Comparison of ENCODE assay signal across 8 mouse cellular contexts in genomic region chr7:49601191-49601975, GRCm38 (mm10). TPM values are rescaled to one million over a fixed set of nuclear protein-coding genes. Genes with fewer than 3 reads are reported as not detected.
DNase-seq lines count a peak whose midpoint lies in the region; ATAC-seq and TF ChIP-seq lines count a peak whose summit lies in the region.

No protein-coding gene starts in this region.

- DNase-seq in kidney, adult 11 months = peak; percentile 37
- DNase-seq in cerebellum, postnatal 14 days = peak; percentile 80 to 86
- DNase-seq in frontal cortex, postnatal 36 days (ENCODE audit: low spot score in 2 of 2) = peak; percentile 80 to 82
- peak; percentile 72 for DNase-seq in kidney, adult 2 months
- DNase-seq in spleen, postnatal 4 days (ENCODE audit: low spot score in 2 of 2) = peak; percentile 54 to 83

- peaks cover 100% of the 10 kb centered on the region for H3K36me3 ChIP-seq in kidney, embryonic 15.5 days
- H3K36me3 ChIP-seq in kidney, adult 2 months (ENCODE audit: control insufficient read depth, insufficient read depth, low read length) = no peaks in the 10 kb centered on the region
- H3K36me3 ChIP-seq in limb, embryonic 13.5 days = peaks cover 39% of the 10 kb centered on the region
- peaks cover 11% of the 10 kb centered on the region for H3K36me3 ChIP-seq in myocyte (ENCODE audit: control insufficient read depth, insufficient read depth)

- H3K4me3 ChIP-seq in kidney, embryonic 15.5 days (replicated peaks) = no peak overlapping the region
- H3K4me3 ChIP-seq in kidney, adult 2 months (ENCODE audit: insufficient read depth, low read depth, low read length) = no peak overlapping the region
- H3K4me3 ChIP-seq in limb, embryonic 13.5 days = no peak overlapping the region
- H3K4me3 ChIP-seq in myocyte = no peak overlapping the region

- no peaks in the 10 kb centered on the region for H3K27me3 ChIP-seq in kidney, embryonic 15.5 days
- H3K27me3 ChIP-seq in kidney, adult 2 months (replicated peaks; ENCODE audit: control insufficient read depth, insufficient read depth, low read length) = no peaks in the 10 kb centered on the region
- no peaks in the 10 kb centered on the region for H3K27me3 ChIP-seq in limb, embryonic 13.5 days
- H3K27me3 ChIP-seq in myocyte (ENCODE audit: control insufficient read depth, insufficient read depth, insufficient read length) = no peaks in the 10 kb centered on the region

- no peak for TF ChIP-seq POLR2A in kidney, adult 2 months (IDR thresholded peaks at IDR 0.05; ENCODE audit: low read depth, low read length)
- TF ChIP-seq POLR2A in myocyte (IDR thresholded peaks at IDR 0.05; ENCODE audit: insufficient read length, low read depth) = no peak

- 50% methylated on average over 13 of the region's 13 CpGs for WGBS in kidney, embryonic 15.5 days
- 43% methylated on average over 13 of the region's 13 CpGs for WGBS in kidney, adult 2 months
- 44% methylated on average over 13 of the region's 13 CpGs for WGBS in limb, embryonic 13.5 days

- peak; percentile 86 for TF ChIP-seq CTCF in kidney, adult 2 months (conservative IDR thresholded peaks at IDR 0.05; ENCODE audit: insufficient read depth, insufficient read length, low read depth, low read length)

- H3K9ac ChIP-seq in kidney, embryonic 15.5 days = no peak overlapping the region
- H3K9ac ChIP-seq in limb, embryonic 13.5 days = no peak overlapping the region

- ATAC-seq in kidney, embryonic 15.5 days (replicated peaks; ENCODE audit: low FRiP score) = no peak
- ATAC-seq in limb, embryonic 13.5 days (ENCODE audit: low FRiP score, low read depth) = peak; percentile 68

- no peaks in the 10 kb centered on the region for H3K9me3 ChIP-seq in kidney, embryonic 15.5 days (replicated peaks)
- H3K9me3 ChIP-seq in limb, embryonic 13.5 days = no peaks in the 10 kb centered on the region

- no peak overlapping the region for H3K27ac ChIP-seq in kidney, embryonic 15.5 days
- H3K27ac ChIP-seq in kidney, adult 2 months (ENCODE audit: insufficient read depth, low read depth, low read length) = no peak overlapping the region
- no peak overlapping the region for H3K27ac ChIP-seq in limb, embryonic 13.5 days

- H3K4me2 ChIP-seq in kidney, embryonic 15.5 days = no peak overlapping the region
- H3K4me2 ChIP-seq in limb, embryonic 13.5 days (replicated peaks) = no peak overlapping the region
- peak overlapping the region; percentile 52 for H3K4me2 ChIP-seq in myocyte (ENCODE audit: low read depth)

- 0 out of 2 replicates have a peak, but pooled peaks cover 5% of the 10 kb centered on the region for H3K4me1 ChIP-seq in kidney, embryonic 15.5 days
- no peaks in the 10 kb centered on the region for H3K4me1 ChIP-seq in kidney, adult 2 months (ENCODE audit: control insufficient read depth, insufficient read depth, low read length)
- 0 out of 2 replicates have a peak, but pooled peaks cover 9% of the 10 kb centered on the region for H3K4me1 ChIP-seq in limb, embryonic 13.5 days

- no peak overlapping the region for H3ac ChIP-seq in myocyte (ENCODE audit: control insufficient read depth, insufficient read length)

- no peaks in the 10 kb centered on the region for H3K79me2 ChIP-seq in myocyte (ENCODE audit: control insufficient read depth, insufficient read depth)

TF ChIP-seq in myocyte, 11 proteins besides CTCF, POLR2A, EP300 and RAD21:
- TF ChIP-seq CEBPB (IDR thresholded peaks at IDR 0.05; ENCODE audit: insufficient read depth, poor library complexity, severe bottlenecking) (no peak), SRF (IDR thresholded peaks at IDR 0.05; ENCODE audit: control insufficient read depth, insufficient read length, low read depth) (no peak), USF1 (IDR thresholded peaks at IDR 0.05; ENCODE audit: low read depth) (no peak), REST (IDR thresholded peaks at IDR 0.05; ENCODE audit: insufficient read depth, insufficient read length) (no peak), E2F4 (IDR thresholded peaks at IDR 0.05; ENCODE audit: insufficient read depth) (no peak), MAX (IDR thresholded peaks at IDR 0.05; ENCODE audit: low read depth) (no peak), MYOD1 (IDR thresholded peaks at IDR 0.05; ENCODE audit: control insufficient read depth in 1 of 3, insufficient read length in 2 of 3, low read depth in 2 of 3) (peak in 2 of 3 experiments; percentile 50 to 51), MYOG (IDR thresholded peaks at IDR 0.05; ENCODE audit: control insufficient read depth in 1 of 3, insufficient read depth in 1 of 3, insufficient read length in 2 of 3, low read depth in 2 of 3) (no peak), POLR2AphosphoS2 (IDR thresholded peaks at IDR 0.05; ENCODE audit: insufficient read length, low read depth) (peak; percentile 36), TCF3 (IDR thresholded peaks at IDR 0.05; ENCODE audit: insufficient read length, low read depth) (no peak), TCF12 (IDR thresholded peaks at IDR 0.05; ENCODE audit: insufficient read depth, poor library complexity, severe bottlenecking) (no peak)

RNA-seq across cellular contexts. Expression of gene Dbx1, which starts 35.3 kb away (rescaled TPM):
- 0.24 and 0.43 TPM in 2 replicates for polyA plus RNA-seq in kidney, embryonic 15.5 days (2015; fragmentation: Nextera tagmentation; extraction: Ambion mirVana)
- polyA plus RNA-seq in kidney, adult 2 months (2012; rRNA removed) = not detected in 2 replicates
- 1.9 and 2.4 TPM in 2 replicates for polyA plus RNA-seq in limb, embryonic 13.5 days (2015; fragmentation: Nextera tagmentation; extraction: Ambion mirVana)
- polyA plus RNA-seq in myocyte (2012; fragmentation: generic; extraction: Trizol) = not detected
